Mouse (Mus musculus) embryonic facial prominence, embryonic 15.5 days (tissue): Measurements from ENCODE around the gene Gm6803. TPM values are rescaled to one million over a fixed set of nuclear protein-coding genes. Genes with fewer than 3 reads are reported as not detected.
"Not testable (repeated sequence)": the region's sequence is repeated elsewhere in the genome, so short reads cannot be mapped to it uniquely, and the experiment has no call there.

Experiments
- ATAC-seq: fragments of 200-750 bp; cut with Nextera tagmentation; 2 replicates; pipeline ENCODE4 v1.8.0; 2017; ENCODE audit warnings: low read depth, moderate TSS enrichment; ENCODE audit not compliant: insufficient number of reproducible peaks, low FRiP score, low TSS enrichment
- H3K27ac ChIP-seq: fragments of 300-500 bp; sonication (generic); replicated peaks from 2 replicates; pipeline ENCODE4 v1.5.1; 2015; ENCODE audit warnings: mild to moderate bottlenecking, inconsistent platforms
- H3K27me3 ChIP-seq: fragments of 300-500 bp; sonication (generic); 2 replicates; pipeline ENCODE4 v1.6.1; 2015; ENCODE audit warnings: inconsistent platforms
- H3K36me3 ChIP-seq: fragments of 300-500 bp; sonication (generic); 2 replicates; pipeline ENCODE4 v1.6.1; 2015; ENCODE audit warnings: mild to moderate bottlenecking, inconsistent platforms
- H3K4me1 ChIP-seq: fragments of 300-500 bp; sonication (generic); 2 replicates; pipeline ENCODE4 v1.6.1; 2015; ENCODE audit warnings: inconsistent platforms
- H3K4me2 ChIP-seq: fragments of 300-500 bp; sonication (generic); replicated peaks from 2 replicates; pipeline ENCODE4 v1.6.1; 2015; ENCODE audit warnings: mild to moderate bottlenecking, inconsistent platforms
- H3K4me3 ChIP-seq: fragments of 300-500 bp; sonication (generic); replicated peaks from 2 replicates; pipeline ENCODE4 v1.5.1; 2015; ENCODE audit warnings: mild to moderate bottlenecking, inconsistent platforms
- H3K9ac ChIP-seq: fragments of 300-500 bp; sonication (generic); 2 replicates; pipeline ENCODE4 v1.6.1; 2015; ENCODE audit warnings: inconsistent platforms
- H3K9me3 ChIP-seq: fragments of 300-500 bp; sonication (generic); replicated peaks from 2 replicates; pipeline ENCODE4 v1.6.1; 2016; ENCODE audit warnings: inconsistent platforms
- WGBS: fragments of 180-500 bp; shearing (Covaris S2); methylation state at CpG from one replicate; pipeline ENCODE4 v1.1.7; 2015; 5-methylcytosine and 5-hydroxymethylcytosine counted together
- polyA plus RNA-seq: library from polyadenylated mRNA; unstranded; fragments of >200 nt; fragmentation: Nextera tagmentation; extraction: Ambion mirVana; gene quantifications from 2 replicates; pipeline ENCODE4 v1.2.1, GENCODE M21; 2015

Gm6803 gene
- polyA plus RNA-seq, result not detected in 2 replicates

- not testable (repeated sequence) for H3K9me3 ChIP-seq, H3K27me3 ChIP-seq, H3K4me1 ChIP-seq, H3K27ac ChIP-seq, ATAC-seq, H3K4me2 ChIP-seq, H3K4me3 ChIP-seq, H3K9ac ChIP-seq, H3K36me3 ChIP-seq
- 69% methylated on average over 2 of the region's 2 CpGs for WGBS
Observed at GRCm38 (mm10) chr12:88018671-88019070, at the start of gene Gm6803. Gene Gm6803, minus strand, starts transcription at chr12:88018771.

- not testable (repeated sequence) for ATAC-seq, H3K27me3 ChIP-seq, H3K4me2 ChIP-seq, H3K4me3 ChIP-seq, H3K9ac ChIP-seq, H3K9me3 ChIP-seq, H3K27ac ChIP-seq, H3K4me1 ChIP-seq, H3K36me3 ChIP-seq
- 44% methylated on average over 1 of the region's 1 CpGs for WGBS
Observed at GRCm38 (mm10) chr12:88045226-88045625, 26.7 kb upstream of the Gm6803 start.

- 95% methylated on average over 1 of the region's 1 CpGs for WGBS
- not testable (repeated sequence) for H3K27me3 ChIP-seq, H3K4me1 ChIP-seq, H3K9me3 ChIP-seq, H3K36me3 ChIP-seq, H3K4me2 ChIP-seq, ATAC-seq, H3K27ac ChIP-seq, H3K4me3 ChIP-seq, H3K9ac ChIP-seq
Observed at GRCm38 (mm10) chr12:88039703-88040102, 21.1 kb upstream of the Gm6803 start.

GRCm38 (mm10) chr12:88039062-88039461 lies 20.5 kb upstream of the Gm6803 start:
- not testable (repeated sequence) for H3K4me1 ChIP-seq, H3K4me2 ChIP-seq, H3K4me3 ChIP-seq, H3K9ac ChIP-seq, H3K9me3 ChIP-seq, ATAC-seq, H3K36me3 ChIP-seq, H3K27ac ChIP-seq, H3K27me3 ChIP-seq

- not testable (repeated sequence) for H3K9me3 ChIP-seq, H3K4me1 ChIP-seq, H3K36me3 ChIP-seq, H3K27ac ChIP-seq, H3K4me2 ChIP-seq, H3K4me3 ChIP-seq, H3K27me3 ChIP-seq, H3K9ac ChIP-seq, ATAC-seq
- WGBS, result 88% methylated on average over 5 of the region's 5 CpGs
Observed at GRCm38 (mm10) chr12:88032250-88032649, 13.7 kb upstream of the Gm6803 start.

GRCm38 (mm10) chr12:88026704-88027103 lies 8.1 kb upstream of the Gm6803 start, which contains the start of gene Gm2056:
Gene Gm2056, plus strand, starts transcription at chr12:88027004.
- not testable (repeated sequence) for H3K9ac ChIP-seq, H3K4me1 ChIP-seq, H3K9me3 ChIP-seq, ATAC-seq, H3K4me2 ChIP-seq, H3K36me3 ChIP-seq, H3K27ac ChIP-seq, H3K4me3 ChIP-seq, H3K27me3 ChIP-seq
- WGBS, result 75% methylated on average over 1 of the region's 1 CpGs

- not testable (repeated sequence) for H3K9me3 ChIP-seq, H3K9ac ChIP-seq, ATAC-seq, H3K4me3 ChIP-seq, H3K27me3 ChIP-seq, H3K36me3 ChIP-seq, H3K4me1 ChIP-seq, H3K27ac ChIP-seq, H3K4me2 ChIP-seq
- no CpG with 5 or more reads among the region's 1 CpGs for WGBS
Observed at GRCm38 (mm10) chr12:88011548-88011947, 7.0 kb downstream of the Gm6803 start, which contains the start of gene Gm2075. Gene Gm2075, plus strand, starts transcription at chr12:88011848.

GRCm38 (mm10) chr12:88004118-88004517 lies 14.5 kb downstream of the Gm6803 start:
- H3K27me3 ChIP-seq, ATAC-seq, H3K4me3 ChIP-seq, H3K4me2 ChIP-seq, H3K9me3 ChIP-seq, H3K9ac ChIP-seq, H3K36me3 ChIP-seq, H3K27ac ChIP-seq, H3K4me1 ChIP-seq: not testable (repeated sequence)
- WGBS, result 62% methylated on average over 3 of the region's 3 CpGs

- not testable (repeated sequence) for H3K4me2 ChIP-seq, ATAC-seq, H3K9me3 ChIP-seq, H3K36me3 ChIP-seq, H3K4me1 ChIP-seq, H3K9ac ChIP-seq, H3K4me3 ChIP-seq, H3K27ac ChIP-seq, H3K27me3 ChIP-seq
Observed at GRCm38 (mm10) chr12:87984000-87984399, 34.6 kb downstream of the Gm6803 start.

Other genes with a start within 250 kb of the Gm6803 start
- not detected in 2 replicates for gene Gm21319, start 243.0 kb downstream of the Gm6803 start, polyA plus RNA-seq
- gene Gm21936, start 223.3 kb downstream of the Gm6803 start, polyA plus RNA-seq, result not detected in 2 replicates
- not detected in 2 replicates for gene BB287469, start 202.2 kb downstream of the Gm6803 start, polyA plus RNA-seq
- gene Gm2001, start 176.4 kb downstream of the Gm6803 start, polyA plus RNA-seq, result not detected in 2 replicates
- not detected in 2 replicates for gene Gm2016, start 144.7 kb downstream of the Gm6803 start, polyA plus RNA-seq
- gene Gm2022, start 123.4 kb downstream of the Gm6803 start, polyA plus RNA-seq, result not detected in 2 replicates
- gene Gm2035, start 98.9 kb downstream of the Gm6803 start, polyA plus RNA-seq, result not detected in 2 replicates
- not detected in 2 replicates for gene Gm2042, start 64.7 kb downstream of the Gm6803 start, polyA plus RNA-seq
- not detected in 2 replicates for gene Gm2075, start 6.9 kb downstream of the Gm6803 start, polyA plus RNA-seq
- not detected in 2 replicates for gene Gm2056, start 8.2 kb upstream of the Gm6803 start, polyA plus RNA-seq
- not detected in 2 replicates for gene Gm16368, start 64.9 kb upstream of the Gm6803 start, polyA plus RNA-seq
- 0.17 TPM in 1 of 2 replicates, not detected in the other for gene Gm10436, start 163.3 kb upstream of the Gm6803 start, polyA plus RNA-seq
- gene Gm8332, start 231.3 kb upstream of the Gm6803 start, polyA plus RNA-seq, result not detected in 2 replicates